In genomic region chr14:45830457-45830856, GRCm38 (mm10) we compare ENCODE assay signal across 18 mouse cellular contexts.
"Had no signal": no experiment of that assay in that cellular context is flagged by ENCODE, and none has a peak within 500 bp of the region (broad histone marks: within the 10 kb centered on the region; RNA-seq: fewer than 3 reads in every experiment).

No protein-coding gene starts in this region.

- H3K27me3 ChIP-seq: lung, embryonic 15.5 days; megakaryocyte, embryonic 14.5 days; midbrain, embryonic 13.5 days; neural tube, embryonic 12.5 days; stomach, embryonic 15.5 days had no signal

- DNase-seq: liver, postnatal 0 days; lung, adult 2 months; lung, postnatal 14 days; lung, postnatal 36 days; right cerebral cortex, postnatal 14 days; thymus, adult 18-20 months; thymus, postnatal 14 days; thymus, postnatal 36 days had no signal

- H3K27ac ChIP-seq: lung, embryonic 15.5 days; macrophage; midbrain, embryonic 13.5 days; neural tube, embryonic 12.5 days; stomach, embryonic 15.5 days; stomach, postnatal 0 days had no signal

- H3K4me2 ChIP-seq: lung, embryonic 15.5 days; midbrain, embryonic 11.5 days; midbrain, embryonic 13.5 days; neural tube, embryonic 12.5 days; stomach, embryonic 15.5 days had no signal

- H3K36me3 ChIP-seq: lung, embryonic 15.5 days; midbrain, embryonic 13.5 days; neural tube, embryonic 12.5 days; stomach, embryonic 15.5 days had no signal

- ATAC-seq: liver, postnatal 0 days; lung, postnatal 0 days; midbrain, embryonic 13.5 days; midbrain, embryonic 16.5 days had no signal

- H3K9ac ChIP-seq: liver, postnatal 0 days; lung, embryonic 15.5 days; midbrain, embryonic 13.5 days; neural tube, embryonic 12.5 days; stomach, embryonic 15.5 days had no signal

- H3K4me3 ChIP-seq: lung, embryonic 15.5 days; megakaryocyte, embryonic 14.5 days; midbrain, embryonic 13.5 days; neural tube, embryonic 12.5 days; stomach, embryonic 15.5 days had no signal

- H3K4me1 ChIP-seq: lung, embryonic 15.5 days; megakaryocyte, embryonic 14.5 days; midbrain, embryonic 13.5 days; neural tube, embryonic 12.5 days; stomach, embryonic 15.5 days had no signal
